Mouse (Mus musculus): ENCODE data around the gene Pxn.

DNA sequence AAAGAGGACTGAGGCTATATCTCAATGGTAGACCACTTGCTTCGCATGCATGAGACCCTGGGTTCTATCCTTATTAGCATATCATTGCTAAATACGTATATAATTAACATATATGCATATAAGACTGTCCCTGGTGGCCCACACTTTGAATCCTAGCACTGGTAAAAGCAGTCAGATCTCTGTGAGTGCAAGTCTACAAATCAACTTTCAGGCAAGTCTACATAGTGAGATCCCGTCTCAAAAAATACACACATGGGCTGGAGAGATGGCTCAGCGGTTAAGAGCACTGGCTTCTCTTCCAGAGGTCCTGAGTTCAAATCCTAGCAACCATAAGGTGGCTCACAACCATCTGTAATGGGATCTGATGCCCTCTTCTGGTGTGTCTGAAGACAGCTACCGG, 15.4 kb upstream of the Pxn start:
- no peak for TF ChIP-seq CTCF (IDR thresholded peaks at IDR 0.05; ENCODE audit: low read depth, low read length)
- no peak for TF ChIP-seq POLR2A (IDR thresholded peaks at IDR 0.05; ENCODE audit: insufficient read depth, low read length)
